Mouse (Mus musculus): ENCODE measurements around the gene Tnc.
A peak's percentile ranks its signal among the peaks of the same experiment; 100 is the strongest.
"Not testable (repeated sequence)": the region's sequence is repeated elsewhere in the genome, so short reads cannot be mapped to it uniquely, and the experiment has no call there.

Gene Tnc

GRCm38 (mm10) chr4:63963410-63963809 is 83.4 kb downstream of the Tnc start:
- DNase-seq (ENCODE audit: low spot score), result no peak

GRCm38 (mm10) chr4:63961858-63962468 is 84.9 kb downstream of the Tnc start:
- no peak for DNase-seq (ENCODE audit: low spot score)

GRCm38 (mm10) chr4:63958601-63959000 is 88.2 kb downstream of the Tnc start:
- DNase-seq (ENCODE audit: low spot score), result no peak

GRCm38 (mm10) chr4:63950054-63950453 is 96.8 kb downstream of the Tnc start:
- DNase-seq (ENCODE audit: low spot score), result no peak

- not testable (repeated sequence) for DNase-seq (ENCODE audit: low spot score)
Observed at GRCm38 (mm10) chr4:63948688-63949073, 98.1 kb downstream of the Tnc start.

GRCm38 (mm10) chr4:63948066-63948687 is 98.6 kb downstream of the Tnc start:
- peak; percentile 6 for DNase-seq (ENCODE audit: low spot score)

- DNase-seq (ENCODE audit: low spot score), result no peak
Observed at GRCm38 (mm10) chr4:63943813-63944212, 103.0 kb downstream of the Tnc start.

- no peak for DNase-seq (ENCODE audit: low spot score)
Observed at GRCm38 (mm10) chr4:63942875-63943274, 103.9 kb downstream of the Tnc start.

- DNase-seq (ENCODE audit: low spot score), result no peak
Observed at GRCm38 (mm10) chr4:63941420-63941819, 105.4 kb downstream of the Tnc start.

GRCm38 (mm10) chr4:63939428-63939827 is 107.4 kb downstream of the Tnc start:
- no peak for DNase-seq (ENCODE audit: low spot score)

GRCm38 (mm10) chr4:63935960-63936359 is 110.9 kb downstream of the Tnc start:
- DNase-seq (ENCODE audit: low spot score), result no peak

GRCm38 (mm10) chr4:63935314-63935713 is 111.5 kb downstream of the Tnc start:
- DNase-seq (ENCODE audit: low spot score), result no peak

- no peak for DNase-seq (ENCODE audit: low spot score)
Observed at GRCm38 (mm10) chr4:63930863-63931262, 116.0 kb downstream of the Tnc start.

- DNase-seq (ENCODE audit: low spot score), result no peak
Observed at GRCm38 (mm10) chr4:63929490-63929889, 117.3 kb downstream of the Tnc start.

GRCm38 (mm10) chr4:63928192-63928591 is 118.6 kb downstream of the Tnc start:
- DNase-seq (ENCODE audit: low spot score), result no peak

GRCm38 (mm10) chr4:63917181-63917580 is 129.6 kb downstream of the Tnc start:
- DNase-seq (ENCODE audit: low spot score), result no peak

GRCm38 (mm10) chr4:63916753-63917152 is 130.1 kb downstream of the Tnc start:
- no peak for DNase-seq (ENCODE audit: low spot score)

- no peak for DNase-seq (ENCODE audit: low spot score)
Observed at GRCm38 (mm10) chr4:63916288-63916687, 130.5 kb downstream of the Tnc start.
